Mouse (Mus musculus) liver, embryonic 14.5 days (tissue): ENCODE measurements around the gene Tec.

Experiments
- CTCF ChIP-seq: IDR thresholded peaks from 2 replicates; pipeline ENCODE4 v1.5.1; 2016; ENCODE audit warnings: antibody characterized with exemption, low read depth, control low read depth
- EP300 ChIP-seq: IDR thresholded peaks from 2 replicates; pipeline ENCODE4 v1.6.1; 2016; ENCODE audit warnings: antibody characterized with exemption, low read depth

GRCm38 (mm10) chr5:72844776-72845495 lies 23.3 kb downstream of the Tec start:
- no peak for TF ChIP-seq EP300
- no peak for TF ChIP-seq CTCF
